In the genomic region with DNA sequence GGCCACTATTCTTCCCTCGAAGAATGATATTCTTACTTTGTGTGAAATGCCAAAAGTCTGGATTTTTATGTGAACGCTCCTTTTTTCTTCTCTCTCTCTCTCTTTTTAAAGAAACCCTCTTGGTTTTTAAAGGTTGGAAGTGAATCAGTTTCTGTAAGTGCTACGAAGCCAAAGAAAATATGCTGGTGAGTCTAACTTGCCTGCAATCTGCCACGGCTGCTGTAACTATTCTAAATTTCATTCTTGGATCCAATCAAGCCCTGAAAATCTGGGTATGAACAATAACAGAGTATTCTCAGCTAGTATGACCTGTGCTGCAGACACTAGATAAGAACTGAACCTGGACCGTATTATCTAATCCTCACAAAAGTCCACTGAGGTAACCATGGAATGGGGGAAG, we compare ENCODE assay signal across 13 mouse cellular contexts. TPM values are rescaled to one million over a fixed set of nuclear protein-coding genes. Genes with fewer than 3 reads are reported as not detected.
DNase-seq lines count a peak whose midpoint lies in the region; ATAC-seq and TF ChIP-seq lines count a peak whose summit lies in the region.
"Had no signal": no experiment of that assay in that cellular context is flagged by ENCODE, and none has a peak within 500 bp of the region (broad histone marks: within the 10 kb centered on the region; RNA-seq: fewer than 3 reads in every experiment).

No protein-coding gene starts in this region.

- no peaks in the 10 kb centered on the region for H3K79me2 ChIP-seq in heart, adult 2 months (replicated peaks; ENCODE audit: control insufficient read depth, insufficient read depth, low read length)

- no peak overlapping the region for H3K4me3 ChIP-seq in heart, embryonic 13.5 days
- H3K4me3 ChIP-seq in heart, adult 2 months, result no peak overlapping the region
- H3K4me3 ChIP-seq in midbrain, embryonic 10.5 days, result no peak overlapping the region
- no peak overlapping the region for H3K4me3 ChIP-seq in midbrain, postnatal 0 days (ENCODE audit: low read depth, low read length)
- H3K4me3 ChIP-seq in embryonic facial prominence, embryonic 15.5 days (replicated peaks), result no peak overlapping the region
- no peak overlapping the region for H3K4me3 ChIP-seq in neural tube, embryonic 15.5 days (replicated peaks)
- H3K4me3 ChIP-seq: heart, embryonic 12.5 days had no signal

- H3K9me3 ChIP-seq in heart, embryonic 13.5 days, result no peaks in the 10 kb centered on the region
- H3K9me3 ChIP-seq in midbrain, embryonic 10.5 days (replicated peaks), result peaks cover 5% of the 10 kb centered on the region; the same call in 1 of the 2 replicates
- H3K9me3 ChIP-seq in midbrain, postnatal 0 days (ENCODE audit: low read length), result no peaks in the 10 kb centered on the region
- no peaks in the 10 kb centered on the region for H3K9me3 ChIP-seq in embryonic facial prominence, embryonic 15.5 days (replicated peaks)
- no peaks in the 10 kb centered on the region for H3K9me3 ChIP-seq in neural tube, embryonic 15.5 days (replicated peaks)
- H3K9me3 ChIP-seq: heart, embryonic 12.5 days had no signal

- DNase-seq in heart, adult 2 months, result no peak
- DNase-seq in midbrain, embryonic 10.5 days (ENCODE audit: low spot score), result no peak
- DNase-seq in midbrain, postnatal 0 days (ENCODE audit: low spot score), result no peak
- DNase-seq in gastrocnemius, adult 18-20 months (ENCODE audit: low spot score), result no peak
- DNase-seq: gastrocnemius, postnatal 36 days had no signal

- no peak for TF ChIP-seq EP300 in heart, adult 2 months (IDR thresholded peaks at IDR 0.05; ENCODE audit: insufficient read depth, low read depth, low read length)

- ATAC-seq in heart, embryonic 13.5 days (ENCODE audit: extremely low read depth, insufficient number of reproducible peaks, low FRiP score, low TSS enrichment), result no peak
- no peak for ATAC-seq in midbrain, postnatal 0 days (ENCODE audit: low FRiP score)
- no peak for ATAC-seq in embryonic facial prominence, embryonic 15.5 days (ENCODE audit: insufficient number of reproducible peaks, low FRiP score, low TSS enrichment, low read depth)
- no peak for ATAC-seq in neural tube, embryonic 15.5 days (ENCODE audit: low FRiP score)
- ATAC-seq: CD4-positive, CD25-positive, alpha-beta regulatory T cell, adult 4 months; intestine, embryonic 16.5 days had no signal

- no peak overlapping the region for H3K4me2 ChIP-seq in heart, embryonic 13.5 days
- H3K4me2 ChIP-seq in midbrain, postnatal 0 days (ENCODE audit: low read depth, low read length, poor library complexity, severe bottlenecking), result no peak overlapping the region
- H3K4me2 ChIP-seq in embryonic facial prominence, embryonic 15.5 days (replicated peaks), result no peak overlapping the region
- H3K4me2 ChIP-seq in neural tube, embryonic 15.5 days, result no peak overlapping the region
- H3K4me2 ChIP-seq: heart, embryonic 12.5 days had no signal

- H3K9ac ChIP-seq in heart, embryonic 13.5 days, result no peak overlapping the region
- no peak overlapping the region for H3K9ac ChIP-seq in heart, adult 2 months (ENCODE audit: low read depth, low read length)
- H3K9ac ChIP-seq in midbrain, postnatal 0 days (replicated peaks; ENCODE audit: low read length, poor library complexity, severe bottlenecking), result no peak overlapping the region
- no peak overlapping the region for H3K9ac ChIP-seq in embryonic facial prominence, embryonic 15.5 days
- no peak overlapping the region for H3K9ac ChIP-seq in neural tube, embryonic 15.5 days (replicated peaks)
- H3K9ac ChIP-seq: heart, embryonic 12.5 days; liver, embryonic 14.5 days had no signal

- H3K36me3 ChIP-seq in heart, embryonic 13.5 days, result no peaks in the 10 kb centered on the region
- H3K36me3 ChIP-seq in heart, adult 2 months (ENCODE audit: control insufficient read depth, insufficient read depth, low read length), result no peaks in the 10 kb centered on the region
- peaks cover 64% of the 10 kb centered on the region for H3K36me3 ChIP-seq in midbrain, embryonic 10.5 days
- no peaks in the 10 kb centered on the region for H3K36me3 ChIP-seq in midbrain, postnatal 0 days (ENCODE audit: insufficient read depth, low read length)
- H3K36me3 ChIP-seq in embryonic facial prominence, embryonic 15.5 days, result no peaks in the 10 kb centered on the region
- no peaks in the 10 kb centered on the region for H3K36me3 ChIP-seq in neural tube, embryonic 15.5 days
- H3K36me3 ChIP-seq: heart, embryonic 12.5 days had no signal

- no peak for TF ChIP-seq POLR2A in heart, adult 2 months (IDR thresholded peaks at IDR 0.05; ENCODE audit: insufficient read depth, low read depth, low read length)

- H3K27ac ChIP-seq in heart, embryonic 13.5 days (replicated peaks), result 0 out of 2 replicates have a peak overlapping the region, but pooled peaks have one; percentile 57
- no peak overlapping the region for H3K27ac ChIP-seq in heart, adult 2 months
- H3K27ac ChIP-seq in midbrain, embryonic 10.5 days (replicated peaks), result peak overlapping the region; percentile 69
- no peak overlapping the region for H3K27ac ChIP-seq in midbrain, postnatal 0 days (ENCODE audit: low read depth, low read length)
- peak overlapping the region; percentile 49; the same call in 1 of the 2 replicates for H3K27ac ChIP-seq in embryonic facial prominence, embryonic 15.5 days (replicated peaks)
- H3K27ac ChIP-seq in neural tube, embryonic 15.5 days (replicated peaks), result 0 out of 2 replicates have a peak overlapping the region, but pooled peaks have one; percentile 5
- H3K27ac ChIP-seq: kidney, postnatal 0 days; liver, embryonic 14.5 days had no signal

- intact Hi-C loops in heart, adult 2 months (cut with DNase I), result no loop called here

- peaks cover 15% of the 10 kb centered on the region for H3K4me1 ChIP-seq in heart, embryonic 13.5 days
- H3K4me1 ChIP-seq in heart, adult 2 months (ENCODE audit: control insufficient read depth, insufficient read depth, low read length), result no peaks in the 10 kb centered on the region
- peaks cover 91% of the 10 kb centered on the region for H3K4me1 ChIP-seq in midbrain, embryonic 10.5 days
- peaks cover 18% of the 10 kb centered on the region; the same call in 1 of the 2 replicates for H3K4me1 ChIP-seq in midbrain, postnatal 0 days (ENCODE audit: insufficient read depth, low read length)
- peaks cover 16% of the 10 kb centered on the region for H3K4me1 ChIP-seq in embryonic facial prominence, embryonic 15.5 days
- peaks cover 72% of the 10 kb centered on the region for H3K4me1 ChIP-seq in neural tube, embryonic 15.5 days

- H3K27me3 ChIP-seq in heart, embryonic 13.5 days (replicated peaks), result no peaks in the 10 kb centered on the region
- no peaks in the 10 kb centered on the region for H3K27me3 ChIP-seq in heart, adult 2 months (ENCODE audit: control insufficient read depth, insufficient read depth, low read length)
- H3K27me3 ChIP-seq in midbrain, embryonic 10.5 days (ENCODE audit: low read depth, poor library complexity, severe bottlenecking), result no peaks in the 10 kb centered on the region
- H3K27me3 ChIP-seq in midbrain, postnatal 0 days (ENCODE audit: insufficient read depth, low read length), result no peaks in the 10 kb centered on the region
- no peaks in the 10 kb centered on the region for H3K27me3 ChIP-seq in embryonic facial prominence, embryonic 15.5 days
- no peaks in the 10 kb centered on the region for H3K27me3 ChIP-seq in neural tube, embryonic 15.5 days (replicated peaks)

- WGBS in heart, embryonic 13.5 days, result 74% methylated on average over 5 of the region's 5 CpGs
- 60% methylated on average over 5 of the region's 5 CpGs for WGBS in heart, adult 2 months
- WGBS in midbrain, embryonic 10.5 days, result 90% methylated on average over 5 of the region's 5 CpGs
- WGBS in midbrain, postnatal 0 days, result 75% methylated on average over 5 of the region's 5 CpGs
- 71% methylated on average over 5 of the region's 5 CpGs for WGBS in embryonic facial prominence, embryonic 15.5 days
- WGBS in neural tube, embryonic 15.5 days, result 78% methylated on average over 5 of the region's 5 CpGs

- no peak for TF ChIP-seq CTCF in heart, adult 2 months (IDR thresholded peaks at IDR 0.05)
- TF ChIP-seq CTCF in midbrain, postnatal 0 days (IDR thresholded peaks at IDR 0.05), result no peak

RNA-seq across cellular contexts. Expression of a gene that starts 21.1 kb away (rescaled TPM):
- 0.60 and 1.0 TPM in 2 replicates for polyA plus RNA-seq in heart, embryonic 13.5 days (2015; fragmentation: Nextera tagmentation; extraction: Ambion mirVana)
- 1 to 10 TPM in 1 of 2 experiments, under 1 TPM in 1; 0.42 to 1.4 TPM for total RNA-seq in heart, adult 2 months (2021)
- polyA plus RNA-seq in heart, adult 2 months (2012; rRNA removed), result 0.61 and 0.82 TPM in 2 replicates
- polyA plus RNA-seq in midbrain, embryonic 10.5 days (2016; fragmentation: Nextera tagmentation; extraction: Ambion mirVana), result 30.9 and 44.7 TPM in 2 replicates
- total RNA-seq in midbrain, postnatal 0 days (2014; rRNA removed), result 58.6 and 77.6 TPM in 2 replicates
- polyA plus RNA-seq in midbrain, postnatal 0 days (2015; fragmentation: Nextera tagmentation; extraction: Ambion mirVana), result 20.9 and 29.8 TPM in 2 replicates
- polyA plus RNA-seq in embryonic facial prominence, embryonic 15.5 days (2015; fragmentation: Nextera tagmentation; extraction: Ambion mirVana), result 6.1 and 6.9 TPM in 2 replicates
- 24.1 and 26.3 TPM in 2 replicates for polyA plus RNA-seq in neural tube, embryonic 15.5 days (2015; fragmentation: Nextera tagmentation; extraction: Ambion mirVana)
- 1 to 10 TPM in 1 of 2 experiments, under 1 TPM in 1; 0.71 to 1.1 TPM for total RNA-seq in gastrocnemius, adult 18-20 months (2021)

Comparison
In these comparisons a context has a peak if more than half of its experiments do, and no peak if none do; other contexts are left out.
1. H3K27ac ChIP-seq: peak in heart, embryonic 13.5 days (single experiment), midbrain, embryonic 10.5 days (single experiment), embryonic facial prominence, embryonic 15.5 days (single experiment) and neural tube, embryonic 15.5 days (single experiment); none in heart, adult 2 months (single experiment) and midbrain, postnatal 0 days (single experiment).